Mouse (Mus musculus) heart, adult 9 months (tissue): ENCODE measurements around the gene Setmar.

Experiments used
- DNase-seq, 2 experiments: peaks; one replicate each; pipeline ENCODE4 v3.0.0; 2022; ENCODE audit warnings: low spot score in 2 of 2

Setmar gene

DNA sequence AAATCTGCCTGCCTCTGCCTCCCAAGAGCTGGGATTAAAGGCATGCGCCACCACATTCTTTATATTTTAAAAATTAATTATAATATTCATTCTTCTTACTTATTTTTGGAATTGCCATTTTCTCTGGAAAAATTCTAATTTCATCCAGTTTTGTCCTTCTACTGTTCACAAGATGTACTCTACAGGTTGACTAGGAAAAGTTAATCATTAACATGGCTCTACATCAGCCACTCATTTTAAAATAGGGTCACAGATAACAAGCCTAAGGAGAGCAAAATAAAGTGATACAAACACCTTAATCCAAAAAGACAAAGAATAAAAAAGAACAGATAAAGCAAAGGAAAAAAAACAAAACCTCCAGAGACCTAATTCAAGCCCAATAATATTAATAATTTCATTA is 50.1 kb downstream of the Setmar start:
- DNase-seq: no peak

DNA sequence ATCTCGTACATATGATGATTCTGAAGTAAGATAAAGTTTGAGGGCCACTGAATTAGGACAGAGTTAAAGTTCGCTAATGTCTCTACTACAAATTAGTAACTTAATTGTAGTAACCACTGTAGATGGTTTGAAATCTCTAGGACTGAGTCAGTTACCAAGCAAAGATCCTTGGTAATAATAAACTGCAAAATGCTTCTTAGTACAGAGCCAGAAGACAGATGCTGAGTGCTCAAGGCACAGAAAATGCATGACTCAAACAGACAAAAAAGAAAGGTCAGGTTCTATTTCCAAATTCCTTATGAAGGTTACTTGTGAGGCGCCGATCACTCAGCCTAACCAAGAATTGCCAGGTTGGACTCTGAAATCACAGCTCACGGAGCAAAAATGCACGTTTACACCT is 53.0 kb downstream of the Setmar start:
- no peak for DNase-seq

DNA sequence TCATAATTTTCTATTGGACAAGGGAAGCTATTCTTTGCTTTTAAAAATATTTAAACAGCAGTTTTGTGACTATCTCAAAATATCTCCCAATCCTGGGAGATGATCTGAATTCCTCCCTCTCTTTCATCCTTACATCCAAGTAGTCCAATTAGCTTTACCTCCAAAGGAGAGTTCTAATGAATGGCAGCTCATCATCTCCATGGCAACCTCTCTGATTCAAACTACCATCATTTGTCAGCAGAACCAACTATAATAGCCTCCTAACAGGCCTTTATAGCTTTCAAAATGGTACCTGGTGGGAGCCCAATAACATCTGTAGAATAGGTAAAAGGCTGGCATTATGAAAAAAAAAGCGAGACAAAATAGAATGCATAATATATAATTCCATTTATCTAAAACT is 60.6 kb downstream of the Setmar start:
- DNase-seq: no peak

DNA sequence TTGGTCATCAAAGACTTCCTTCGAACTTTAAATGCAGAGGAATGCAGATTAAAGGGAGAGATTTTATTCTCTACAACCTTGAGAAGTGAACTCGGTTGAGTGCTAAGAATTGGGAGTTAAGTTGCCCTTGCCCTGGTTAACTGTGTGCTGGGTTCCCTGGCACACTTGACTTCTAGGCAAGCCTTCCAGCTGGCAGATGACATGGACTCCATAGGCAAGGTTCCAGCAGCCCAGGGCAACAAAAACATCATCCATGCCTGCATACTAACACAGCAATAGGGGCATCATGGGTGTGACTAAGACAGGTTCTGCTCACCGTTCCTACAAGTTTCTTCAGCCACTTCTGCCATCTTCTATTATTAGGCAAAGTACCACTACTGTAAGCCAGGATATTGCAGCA is 61.8 kb downstream of the Setmar start:
- peak; percentile 33 to 39 for DNase-seq
